Mouse (Mus musculus): ENCODE data around the gene Kif13a. TPM values are rescaled to one million over a fixed set of nuclear protein-coding genes. Genes with fewer than 3 reads are reported as not detected.
A peak's percentile ranks its signal among the peaks of the same experiment; 100 is the strongest.

Kif13a gene
- polyA plus RNA-seq, 1 experiment from 2014 or later = 7.2 TPM

DNA sequence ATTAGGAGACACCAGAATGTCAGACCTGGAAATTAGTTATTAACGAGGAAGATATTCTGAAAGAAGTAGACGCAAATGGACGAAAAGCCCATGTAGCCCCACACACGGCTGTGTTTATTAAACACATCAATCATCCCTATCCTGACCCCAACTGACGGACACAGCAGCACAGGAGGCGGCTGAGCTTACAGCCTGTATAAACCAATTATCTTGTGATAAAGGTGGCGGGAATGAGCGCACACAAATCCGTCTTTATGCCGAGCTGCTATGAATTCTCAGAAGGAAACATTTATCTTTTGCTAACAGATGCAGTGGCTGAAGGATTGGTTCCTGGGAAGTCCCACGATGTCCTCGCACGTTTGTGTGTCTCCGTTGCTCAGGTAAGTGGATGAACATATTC lies 48.9 kb downstream of the Kif13a start:
- Histone ChIP-seq H3K4me2 (ENCODE audit: low read length) (no peak overlapping the region), H3K4me1 (ENCODE audit: control insufficient read depth, insufficient read depth, low read length) (no peaks in the 10 kb centered on the region), H3K4me3 (ENCODE audit: low read depth, low read length) (no peak overlapping the region), H3K36me3 (ENCODE audit: control insufficient read depth, insufficient read depth, low read length) (no peaks in the 10 kb centered on the region), H3K9ac (ENCODE audit: low read depth, low read length) (no peak overlapping the region), H3K9me3 (replicated peaks; ENCODE audit: control insufficient read depth, low read length, poor library complexity, severe bottlenecking) (no peaks in the 10 kb centered on the region), H3K27ac (ENCODE audit: low read length) (no peak overlapping the region), H3K27me3 (ENCODE audit: control insufficient read depth, insufficient read depth, low read depth, low read length) (no peaks in the 10 kb centered on the region)
- ATAC-seq = no peak
- 44% methylated on average over 14 of the region's 14 CpGs for WGBS

DNA sequence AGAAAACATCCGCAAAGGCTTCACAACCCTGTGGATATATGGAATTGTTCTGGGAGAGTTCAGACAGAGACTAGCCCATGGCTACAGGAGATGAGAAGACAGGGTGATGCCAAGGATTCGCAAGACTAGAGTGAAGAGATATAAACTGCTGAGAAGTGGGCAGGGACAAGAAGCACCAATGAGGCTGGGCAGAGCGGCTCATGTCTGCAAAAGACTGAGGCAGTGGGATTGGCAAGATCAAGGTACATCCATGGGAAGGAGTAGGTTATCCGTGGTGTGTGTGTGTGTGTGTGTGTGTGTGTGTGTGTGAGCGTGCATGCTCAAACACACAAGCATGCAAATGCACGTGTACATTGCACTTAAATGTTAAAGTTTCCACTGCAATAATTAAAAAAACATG lies 49.4 kb downstream of the Kif13a start:
- H3K36me3 ChIP-seq (ENCODE audit: control insufficient read depth, insufficient read depth, low read length) = no peaks in the 10 kb centered on the region
- H3K4me1 ChIP-seq (ENCODE audit: control insufficient read depth, insufficient read depth, low read length) = no peaks in the 10 kb centered on the region
- no peaks in the 10 kb centered on the region for H3K9me3 ChIP-seq (replicated peaks; ENCODE audit: control insufficient read depth, low read length, poor library complexity, severe bottlenecking)
- no peak overlapping the region for H3K9ac ChIP-seq (ENCODE audit: low read depth, low read length)
- ATAC-seq = no peak
- H3K4me2 ChIP-seq (ENCODE audit: low read length) = no peak overlapping the region
- no peak overlapping the region for H3K4me3 ChIP-seq (ENCODE audit: low read depth, low read length)
- WGBS = 84% methylated on average over 6 of the region's 6 CpGs
- no peaks in the 10 kb centered on the region for H3K27me3 ChIP-seq (ENCODE audit: control insufficient read depth, insufficient read depth, low read depth, low read length)
- no peak overlapping the region for H3K27ac ChIP-seq (ENCODE audit: low read length)

DNA sequence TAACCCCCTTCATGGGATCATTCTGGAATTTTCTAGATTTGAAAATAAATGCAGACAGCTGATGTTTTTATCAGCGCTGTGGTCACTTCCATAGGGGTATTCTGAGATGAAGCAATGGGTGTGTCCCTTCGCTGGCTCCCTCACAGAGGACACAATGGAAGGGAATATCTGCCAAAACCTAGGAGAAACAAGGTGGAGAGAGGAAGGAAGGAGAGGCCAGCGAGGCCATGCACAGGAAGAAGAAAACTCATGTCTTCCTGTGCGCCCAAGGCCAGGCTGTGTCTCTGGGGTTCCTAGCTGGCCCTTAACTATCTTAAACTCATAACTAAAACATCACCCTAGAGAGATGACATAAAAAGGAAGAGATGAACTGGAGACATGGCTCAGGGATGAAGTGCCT lies 52.6 kb downstream of the Kif13a start:
- H3K36me3 ChIP-seq (ENCODE audit: control insufficient read depth, insufficient read depth, low read length) = no peaks in the 10 kb centered on the region
- no peaks in the 10 kb centered on the region for H3K27me3 ChIP-seq (ENCODE audit: control insufficient read depth, insufficient read depth, low read depth, low read length)
- no peak for ATAC-seq
- H3K4me1 ChIP-seq (ENCODE audit: control insufficient read depth, insufficient read depth, low read length) = peaks cover 11% of the 10 kb centered on the region
- H3K9ac ChIP-seq (ENCODE audit: low read depth, low read length) = no peak overlapping the region
- no peak overlapping the region for H3K4me2 ChIP-seq (ENCODE audit: low read length)
- no peaks in the 10 kb centered on the region for H3K9me3 ChIP-seq (replicated peaks; ENCODE audit: control insufficient read depth, low read length, poor library complexity, severe bottlenecking)
- no peak overlapping the region for H3K27ac ChIP-seq (ENCODE audit: low read length)
- WGBS = 89% methylated on average over 4 of the region's 4 CpGs
- H3K4me3 ChIP-seq (ENCODE audit: low read depth, low read length) = no peak overlapping the region

DNA sequence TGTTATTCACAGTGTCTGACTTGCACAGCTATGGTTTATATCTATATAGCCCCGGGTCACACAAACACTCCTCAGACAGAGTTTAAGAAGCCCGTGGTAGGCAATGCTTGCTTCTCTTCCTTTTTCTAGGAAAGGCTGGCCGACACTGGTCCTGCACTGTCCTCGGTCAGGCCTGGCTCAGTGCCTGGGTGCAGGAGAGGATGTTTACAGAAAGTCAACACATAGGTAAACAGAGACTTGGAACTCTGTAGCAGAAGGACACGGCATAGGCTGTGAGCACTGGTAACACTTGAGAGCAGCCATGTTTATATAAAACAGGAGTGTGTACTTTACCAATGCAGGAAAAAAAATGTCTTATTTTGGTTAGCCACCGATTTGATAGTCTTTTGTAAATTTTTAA lies 54.3 kb downstream of the Kif13a start:
- H3K27ac ChIP-seq (ENCODE audit: low read length) = no peak overlapping the region
- H3K9me3 ChIP-seq (replicated peaks; ENCODE audit: control insufficient read depth, low read length, poor library complexity, severe bottlenecking) = no peaks in the 10 kb centered on the region
- peaks cover 17% of the 10 kb centered on the region for H3K4me1 ChIP-seq (ENCODE audit: control insufficient read depth, insufficient read depth, low read length)
- no peak overlapping the region for H3K9ac ChIP-seq (ENCODE audit: low read depth, low read length)
- no peak for ATAC-seq
- H3K27me3 ChIP-seq (ENCODE audit: control insufficient read depth, insufficient read depth, low read depth, low read length) = no peaks in the 10 kb centered on the region
- WGBS = 81% methylated on average over 6 of the region's 6 CpGs
- H3K36me3 ChIP-seq (ENCODE audit: control insufficient read depth, insufficient read depth, low read length) = no peaks in the 10 kb centered on the region
- H3K4me3 ChIP-seq (ENCODE audit: low read depth, low read length) = no peak overlapping the region
- H3K4me2 ChIP-seq (ENCODE audit: low read length) = no peak overlapping the region

DNA sequence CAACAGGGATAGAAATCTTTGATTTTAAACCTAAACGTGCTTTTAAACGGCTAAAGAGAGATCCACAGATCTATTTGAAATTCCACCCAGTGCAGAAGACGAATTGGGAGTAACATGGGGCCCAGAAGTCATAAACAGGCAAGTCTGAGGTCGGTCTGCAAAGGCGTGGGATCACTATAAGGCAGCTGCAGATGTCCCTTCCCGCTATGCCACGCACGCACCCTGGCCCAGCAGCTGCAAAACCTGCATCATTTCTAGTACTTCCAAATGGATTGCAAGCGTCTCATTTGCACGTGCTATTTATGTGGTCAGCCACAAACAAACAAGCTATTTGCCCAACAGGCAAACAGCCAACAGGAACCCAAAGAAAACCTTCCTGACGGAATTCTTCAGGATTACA lies 56.9 kb downstream of the Kif13a start:
- Histone ChIP-seq H3K4me1 (ENCODE audit: control insufficient read depth, insufficient read depth, low read length) (peaks cover 17% of the 10 kb centered on the region), H3K27ac (ENCODE audit: low read length) (0 out of 2 replicates have a peak overlapping the region, but pooled peaks have one; percentile 22), H3K4me3 (ENCODE audit: low read depth, low read length) (no peak overlapping the region), H3K9me3 (replicated peaks; ENCODE audit: control insufficient read depth, low read length, poor library complexity, severe bottlenecking) (no peaks in the 10 kb centered on the region), H3K36me3 (ENCODE audit: control insufficient read depth, insufficient read depth, low read length) (no peaks in the 10 kb centered on the region), H3K27me3 (ENCODE audit: control insufficient read depth, insufficient read depth, low read depth, low read length) (no peaks in the 10 kb centered on the region), H3K9ac (ENCODE audit: low read depth, low read length) (no peak overlapping the region), H3K4me2 (ENCODE audit: low read length) (no peak overlapping the region)
- WGBS = 83% methylated on average over 11 of the region's 11 CpGs
- ATAC-seq = no peak

DNA sequence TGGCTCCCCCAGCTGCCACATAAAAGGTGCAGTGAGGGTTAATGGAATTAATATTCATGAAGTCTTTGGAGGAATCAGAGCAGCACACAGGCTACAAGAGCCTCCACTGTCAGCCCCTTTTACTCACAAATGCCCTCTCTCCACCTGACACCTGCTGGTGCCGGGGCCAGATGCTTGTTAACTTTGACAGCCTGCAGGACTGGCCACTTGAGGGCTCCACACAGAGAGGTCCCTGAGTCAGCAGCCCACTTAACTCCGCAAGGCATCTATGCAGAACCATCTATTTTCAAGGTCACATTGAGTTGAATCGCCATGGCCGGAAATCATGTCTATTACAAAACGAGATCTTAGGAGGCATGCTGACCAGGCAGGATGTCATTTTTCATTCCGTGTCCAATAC lies 57.5 kb downstream of the Kif13a start:
- H3K4me1 ChIP-seq (ENCODE audit: control insufficient read depth, insufficient read depth, low read length) = peaks cover 17% of the 10 kb centered on the region
- H3K27me3 ChIP-seq (ENCODE audit: control insufficient read depth, insufficient read depth, low read depth, low read length) = no peaks in the 10 kb centered on the region
- 0 out of 2 replicates have a peak overlapping the region, but pooled peaks have one; percentile 1 for H3K9ac ChIP-seq (ENCODE audit: low read depth, low read length)
- peak; percentile 60 for ATAC-seq
- peak overlapping the region; percentile 37; the same call in 1 of the 2 replicates for H3K27ac ChIP-seq (ENCODE audit: low read length)
- H3K4me3 ChIP-seq (ENCODE audit: low read depth, low read length) = no peak overlapping the region
- H3K4me2 ChIP-seq (ENCODE audit: low read length) = no peak overlapping the region
- 36% methylated on average over 6 of the region's 6 CpGs for WGBS
- no peaks in the 10 kb centered on the region for H3K9me3 ChIP-seq (replicated peaks; ENCODE audit: control insufficient read depth, low read length, poor library complexity, severe bottlenecking)
- no peaks in the 10 kb centered on the region for H3K36me3 ChIP-seq (ENCODE audit: control insufficient read depth, insufficient read depth, low read length)

DNA sequence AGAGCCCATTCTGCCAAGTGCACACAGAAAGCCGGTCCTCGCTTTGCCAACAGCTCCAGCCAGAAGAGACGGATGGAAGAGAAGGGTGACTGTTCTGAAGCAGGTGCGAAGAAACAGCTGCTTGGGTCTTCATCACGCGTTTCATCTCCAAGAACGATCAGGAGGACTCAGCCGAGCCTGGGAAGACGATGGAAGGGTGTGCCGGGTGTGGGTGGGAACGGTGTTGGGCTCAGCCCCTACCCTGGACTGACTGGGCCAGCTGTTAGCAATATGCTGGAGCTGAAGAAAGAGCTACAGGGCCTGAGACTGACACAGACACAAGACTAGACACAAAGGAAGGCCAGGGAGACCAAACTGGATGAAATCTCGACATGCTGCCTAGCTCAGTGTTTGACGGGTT lies 60.2 kb downstream of the Kif13a start:
- H3K9me3 ChIP-seq (replicated peaks; ENCODE audit: control insufficient read depth, low read length, poor library complexity, severe bottlenecking) = no peaks in the 10 kb centered on the region
- H3K9ac ChIP-seq (ENCODE audit: low read depth, low read length) = no peak overlapping the region
- H3K4me2 ChIP-seq (ENCODE audit: low read length) = no peak overlapping the region
- H3K4me3 ChIP-seq (ENCODE audit: low read depth, low read length) = no peak overlapping the region
- ATAC-seq = no peak
- H3K27ac ChIP-seq (ENCODE audit: low read length) = no peak overlapping the region
- WGBS = 91% methylated on average over 13 of the region's 13 CpGs
- H3K27me3 ChIP-seq (ENCODE audit: control insufficient read depth, insufficient read depth, low read depth, low read length) = no peaks in the 10 kb centered on the region
- H3K36me3 ChIP-seq (ENCODE audit: control insufficient read depth, insufficient read depth, low read length) = no peaks in the 10 kb centered on the region
- H3K4me1 ChIP-seq (ENCODE audit: control insufficient read depth, insufficient read depth, low read length) = peaks cover 17% of the 10 kb centered on the region

DNA sequence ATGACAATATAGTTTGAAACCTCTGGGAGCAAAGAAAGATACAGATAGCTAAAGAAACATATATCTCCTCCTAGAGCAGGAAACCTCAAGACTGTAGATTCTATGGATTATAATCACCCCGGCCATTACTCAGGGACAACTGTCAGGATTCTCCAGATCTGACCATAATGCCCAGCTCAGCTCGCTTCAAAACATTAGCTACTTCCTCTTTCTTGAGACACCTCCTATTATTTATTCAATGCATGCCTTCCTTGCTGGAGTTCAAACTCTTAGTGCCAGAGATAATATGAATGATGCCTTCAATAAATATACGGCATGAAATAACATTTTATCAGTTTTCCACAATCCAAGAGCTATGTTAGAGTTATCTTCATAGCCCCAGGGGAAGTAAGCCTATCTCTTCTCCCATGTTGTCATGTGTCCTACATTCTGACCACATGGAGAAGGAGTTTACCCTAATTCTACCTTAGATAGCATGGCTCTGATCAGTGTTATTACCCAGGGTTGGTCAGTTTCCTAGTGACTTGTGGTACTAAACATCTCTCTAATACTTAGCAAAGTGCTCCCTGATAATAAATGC lies 66.4 kb downstream of the Kif13a start:
- no peaks in the 10 kb centered on the region for H3K36me3 ChIP-seq (ENCODE audit: control insufficient read depth, insufficient read depth, low read length)
- no peak overlapping the region for H3K4me3 ChIP-seq (ENCODE audit: low read depth, low read length)
- H3K27me3 ChIP-seq (ENCODE audit: control insufficient read depth, insufficient read depth, low read depth, low read length) = no peaks in the 10 kb centered on the region
- no peaks in the 10 kb centered on the region for H3K4me1 ChIP-seq (ENCODE audit: control insufficient read depth, insufficient read depth, low read length)
- no peak overlapping the region for H3K9ac ChIP-seq (ENCODE audit: low read depth, low read length)
- H3K4me2 ChIP-seq (ENCODE audit: low read length) = no peak overlapping the region
- H3K27ac ChIP-seq (ENCODE audit: low read length) = no peak overlapping the region
- WGBS = 78% methylated on average over 3 of the region's 3 CpGs
- ATAC-seq = no peak
- H3K9me3 ChIP-seq (replicated peaks; ENCODE audit: control insufficient read depth, low read length, poor library complexity, severe bottlenecking) = no peaks in the 10 kb centered on the region

GRCm38 (mm10) chr13:46859876-46860275 lies 69.8 kb downstream of the Kif13a start:
- no peak overlapping the region for H3K4me3 ChIP-seq (ENCODE audit: low read depth, low read length)
- H3K9me3 ChIP-seq (replicated peaks; ENCODE audit: control insufficient read depth, low read length, poor library complexity, severe bottlenecking) = no peaks in the 10 kb centered on the region
- no peak for ATAC-seq
- no peaks in the 10 kb centered on the region for H3K27me3 ChIP-seq (ENCODE audit: control insufficient read depth, insufficient read depth, low read depth, low read length)
- 86% methylated on average over 2 of the region's 2 CpGs for WGBS
- no peaks in the 10 kb centered on the region for H3K4me1 ChIP-seq (ENCODE audit: control insufficient read depth, insufficient read depth, low read length)
- H3K27ac ChIP-seq (ENCODE audit: low read length) = no peak overlapping the region
- H3K36me3 ChIP-seq (ENCODE audit: control insufficient read depth, insufficient read depth, low read length) = no peaks in the 10 kb centered on the region
- no peak overlapping the region for H3K4me2 ChIP-seq (ENCODE audit: low read length)
- H3K9ac ChIP-seq (ENCODE audit: low read depth, low read length) = no peak overlapping the region
